Mouse (Mus musculus): ENCODE measurements around the gene Marveld1. TPM values are rescaled to one million over a fixed set of nuclear protein-coding genes. Genes with fewer than 3 reads are reported as not detected.

Gene Marveld1
- total RNA-seq (2022) = 1 to 10 TPM; 4.1 to 5.8 (median 4.5) TPM

DNA sequence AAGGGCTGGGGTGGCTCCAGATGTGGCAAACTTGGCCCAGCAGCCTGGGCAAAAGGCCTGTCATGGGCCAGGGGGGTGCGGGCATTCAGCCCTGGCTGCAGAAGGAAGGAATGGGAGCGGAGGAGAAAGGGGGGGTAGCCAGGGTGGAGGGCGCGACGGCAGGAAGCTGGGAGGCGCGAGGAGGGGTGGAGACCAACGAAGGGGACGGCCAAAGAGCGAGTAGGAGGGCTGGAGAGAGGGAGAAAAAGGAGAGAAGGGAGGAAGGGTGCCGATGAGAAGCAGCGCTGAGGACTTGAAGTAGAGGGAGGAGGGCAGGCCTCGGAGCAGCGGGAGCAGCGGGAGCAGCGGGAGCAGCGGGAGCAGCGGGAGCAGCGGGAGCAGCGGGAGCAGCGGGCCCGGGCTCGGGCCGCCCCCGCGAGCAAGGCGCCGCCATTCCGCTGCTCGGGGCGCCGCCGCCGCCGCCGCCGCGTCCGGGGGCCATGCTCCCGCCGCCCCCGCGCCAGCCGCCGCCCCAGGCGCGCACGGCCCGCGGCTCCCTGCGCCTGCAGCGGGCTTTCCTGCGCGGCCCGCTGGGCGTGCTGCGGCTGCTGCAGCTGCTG, at the start of gene Marveld1:
Gene Marveld1, plus strand, starts transcription at position 231 of the 599 bp plus-strand sequence.
- DNase-seq (ENCODE audit: low spot score in 2 of 2) = peak; percentile 67 to 76

DNA sequence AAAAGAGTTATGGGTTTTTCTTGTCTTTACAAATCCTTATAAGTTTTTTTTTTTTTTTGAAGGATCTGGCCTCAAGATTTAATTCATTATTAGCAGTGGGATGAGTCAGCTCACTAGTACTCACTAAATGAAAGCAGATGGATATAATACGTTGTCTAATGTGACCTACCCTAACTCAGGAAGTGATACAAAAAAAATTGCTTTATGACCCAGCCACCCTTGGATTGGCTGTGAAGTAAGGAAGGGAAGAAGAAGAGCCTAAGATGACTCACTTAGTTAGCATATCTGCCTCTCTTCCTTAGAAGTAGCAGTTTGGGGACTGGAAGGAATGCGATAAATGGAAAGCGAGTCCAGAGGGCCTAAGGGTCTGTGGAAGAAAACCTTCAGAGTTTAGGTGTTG, 47.8 kb upstream of the Marveld1 start:
- no peak for DNase-seq (ENCODE audit: low spot score in 2 of 2)

DNA sequence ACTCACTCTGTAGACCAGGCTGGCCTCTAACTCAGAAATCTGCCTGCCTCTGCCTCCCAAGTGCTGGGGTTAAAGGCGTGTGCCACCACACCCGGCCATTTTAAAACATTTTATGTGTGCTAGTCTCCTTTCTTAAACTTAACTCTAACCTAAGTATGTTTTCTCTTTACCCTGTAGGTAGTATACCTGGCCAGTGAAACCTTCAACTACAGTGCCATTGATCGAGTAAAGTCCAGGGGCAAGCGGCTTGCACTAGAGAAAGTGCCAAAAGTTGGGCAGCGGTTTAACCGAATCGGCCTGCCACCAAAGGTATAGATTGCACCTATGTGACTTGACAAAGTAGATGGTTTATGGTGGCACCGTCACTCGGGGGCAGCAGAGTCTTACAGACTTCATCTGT, 42.5 kb upstream of the Marveld1 start:
- DNase-seq (ENCODE audit: low spot score in 2 of 2) = no peak

DNA sequence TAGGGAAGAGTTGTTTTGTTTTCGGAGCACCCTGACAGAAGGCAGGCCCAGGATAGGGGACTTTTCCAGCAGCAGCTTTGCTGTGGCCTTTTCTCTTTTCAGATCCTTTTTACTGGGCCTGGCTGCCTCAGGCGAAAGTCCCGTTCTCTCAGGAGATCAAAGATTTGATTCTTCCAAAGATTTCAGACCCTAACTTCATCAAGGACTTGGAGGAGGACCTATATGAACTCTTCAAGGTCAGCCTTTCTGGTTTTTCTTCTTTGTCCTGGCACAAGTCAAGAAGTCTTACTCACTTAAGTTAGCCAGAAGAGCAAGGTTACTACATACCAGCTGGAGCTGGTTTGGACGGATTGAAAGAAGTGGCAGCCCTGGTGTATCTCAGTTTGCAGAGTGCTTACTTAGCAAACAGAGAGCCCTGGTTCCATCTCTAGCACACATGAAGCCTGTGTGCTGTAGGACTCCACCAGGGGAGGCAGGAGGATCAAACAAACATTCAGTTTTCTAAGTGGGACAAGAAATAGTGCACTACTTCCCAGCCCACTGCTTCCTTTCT, 31.3 kb upstream of the Marveld1 start:
- DNase-seq (ENCODE audit: low spot score in 2 of 2) = no peak

DNA sequence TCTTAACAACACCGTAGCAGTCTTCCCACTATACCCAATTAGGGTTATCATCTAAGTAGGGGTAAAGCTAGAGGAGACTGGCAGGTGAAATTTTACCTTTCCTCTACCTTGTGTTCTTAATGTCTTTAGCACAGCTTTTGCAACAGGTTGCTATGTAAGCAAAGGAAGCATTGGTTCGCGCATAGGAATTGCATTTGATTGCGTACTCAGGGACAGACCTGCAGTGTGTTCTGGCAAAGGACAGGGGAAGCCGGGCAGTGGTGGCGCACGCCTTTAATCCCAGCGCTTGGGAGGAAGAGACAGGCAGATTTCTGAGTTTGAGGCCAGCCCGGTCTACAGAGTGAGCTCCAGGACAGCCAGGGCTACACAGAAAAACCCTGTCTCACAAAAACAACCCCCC, 29.1 kb upstream of the Marveld1 start:
- DNase-seq (ENCODE audit: low spot score in 2 of 2) = no peak

DNA sequence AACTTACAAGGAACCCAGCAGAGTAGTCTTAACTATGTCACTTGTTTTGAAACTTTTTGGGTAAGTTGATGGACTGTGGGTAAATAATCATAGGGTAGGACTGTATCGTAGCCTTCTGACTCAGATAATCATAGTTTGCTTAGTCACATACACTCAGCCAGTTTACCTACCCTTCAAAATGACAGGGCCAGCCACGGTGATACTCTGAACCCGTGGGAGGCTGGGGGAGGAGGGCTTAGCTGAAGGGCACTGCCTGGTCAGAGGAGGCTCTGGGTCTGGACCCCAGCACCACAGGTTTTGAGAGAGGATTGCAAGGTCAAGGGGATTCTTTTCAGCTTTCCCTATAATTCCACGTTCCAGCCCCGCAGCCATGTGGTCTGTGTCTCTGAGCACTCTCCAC, 28.6 kb upstream of the Marveld1 start:
- no peak for DNase-seq (ENCODE audit: low spot score in 2 of 2)

DNA sequence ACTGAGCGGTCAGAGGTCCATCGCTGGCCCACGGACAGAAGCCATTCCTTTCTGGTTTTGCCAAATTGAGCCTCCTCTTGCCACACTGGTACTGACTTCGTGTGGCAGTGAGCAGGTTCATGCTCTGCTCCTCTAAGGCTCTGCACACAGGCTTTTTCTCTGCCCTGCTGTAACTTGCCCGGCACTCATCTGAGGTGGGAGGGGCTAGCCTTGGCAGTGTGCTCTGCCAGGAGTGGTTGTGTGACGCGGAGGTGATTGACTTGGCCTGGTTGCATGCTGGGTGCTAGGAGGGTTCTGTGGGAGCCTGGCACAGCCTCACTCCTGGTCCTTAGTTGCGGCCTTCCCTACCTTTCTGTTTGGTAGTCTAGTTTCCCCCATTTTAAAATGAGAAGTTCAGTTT, 26.7 kb upstream of the Marveld1 start:
- DNase-seq (ENCODE audit: low spot score in 2 of 2) = no peak

DNA sequence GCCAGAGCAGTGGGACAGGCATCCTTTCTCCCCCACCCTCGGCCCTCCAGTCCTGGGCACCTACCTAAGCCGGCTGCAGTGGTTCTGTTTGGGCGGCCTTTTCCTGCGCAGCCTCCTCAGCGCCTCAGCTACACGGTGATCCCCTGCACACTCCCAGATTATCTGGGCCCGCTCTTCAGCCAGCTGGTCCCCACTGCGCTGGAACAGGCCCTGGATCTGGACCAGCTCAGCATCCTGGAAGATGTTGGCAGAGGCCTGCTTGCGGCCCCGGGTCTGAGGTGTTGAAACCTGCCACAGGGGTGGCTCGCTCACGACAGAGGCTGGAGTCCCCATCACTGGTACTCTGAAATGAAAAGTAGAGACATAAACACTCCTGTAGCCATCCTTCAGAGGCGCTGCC, 22.5 kb upstream of the Marveld1 start:
- no peak for DNase-seq (ENCODE audit: low spot score in 2 of 2)

DNA sequence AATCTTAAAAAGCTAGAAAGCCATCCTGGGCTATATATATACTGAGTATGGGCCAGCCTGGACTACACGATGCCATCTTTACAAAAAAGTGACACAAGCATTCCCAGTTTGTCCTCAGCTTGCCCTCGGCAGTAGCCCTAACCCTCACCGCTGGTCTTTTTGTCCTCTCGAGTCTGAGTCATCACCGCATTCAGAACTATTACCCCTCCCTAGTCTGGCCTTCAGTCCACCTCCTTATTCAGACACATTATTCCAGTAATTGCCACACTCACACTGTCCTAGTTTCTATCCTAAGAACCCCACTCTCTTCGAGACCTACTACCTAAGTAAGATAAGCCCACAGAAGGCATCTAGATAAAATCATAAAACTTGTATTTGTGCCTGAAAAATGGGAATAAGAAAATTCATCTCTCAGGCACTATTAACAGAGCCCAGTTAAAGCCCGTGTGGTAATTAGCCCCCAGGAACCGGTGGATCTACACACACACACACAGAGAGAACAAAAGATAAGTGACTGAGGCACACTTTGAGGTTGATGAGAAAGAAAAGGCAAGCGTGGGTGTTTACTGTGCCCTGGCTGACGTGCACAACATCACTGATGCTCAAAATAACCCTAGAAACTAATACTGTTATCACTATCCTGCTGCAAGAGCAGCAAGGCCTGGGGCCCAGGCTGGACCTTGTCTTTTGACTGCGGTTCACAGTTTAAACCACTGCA, 21.5 kb upstream of the Marveld1 start:
- DNase-seq (ENCODE audit: low spot score in 2 of 2) = no peak

DNA sequence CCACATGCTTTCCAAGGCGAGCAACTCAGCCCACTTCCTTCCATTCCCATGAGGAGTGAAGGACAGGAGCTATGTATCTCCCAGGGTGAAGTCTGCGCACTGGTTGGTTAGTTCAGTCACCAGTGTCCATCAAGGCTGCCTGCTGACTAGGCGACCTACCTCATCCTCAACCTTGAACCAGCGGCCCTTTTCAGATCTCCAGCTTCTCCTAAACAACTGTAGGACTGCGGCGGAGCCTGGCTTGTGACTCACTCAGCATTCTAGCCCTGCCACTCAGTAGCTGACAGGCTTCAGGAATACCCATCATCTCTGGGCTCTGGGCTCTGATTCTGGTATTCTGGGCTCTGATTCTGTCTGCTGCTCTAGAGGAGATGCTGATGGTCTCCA, 21.0 kb upstream of the Marveld1 start:
- no peak for DNase-seq (ENCODE audit: low spot score in 2 of 2)

DNA sequence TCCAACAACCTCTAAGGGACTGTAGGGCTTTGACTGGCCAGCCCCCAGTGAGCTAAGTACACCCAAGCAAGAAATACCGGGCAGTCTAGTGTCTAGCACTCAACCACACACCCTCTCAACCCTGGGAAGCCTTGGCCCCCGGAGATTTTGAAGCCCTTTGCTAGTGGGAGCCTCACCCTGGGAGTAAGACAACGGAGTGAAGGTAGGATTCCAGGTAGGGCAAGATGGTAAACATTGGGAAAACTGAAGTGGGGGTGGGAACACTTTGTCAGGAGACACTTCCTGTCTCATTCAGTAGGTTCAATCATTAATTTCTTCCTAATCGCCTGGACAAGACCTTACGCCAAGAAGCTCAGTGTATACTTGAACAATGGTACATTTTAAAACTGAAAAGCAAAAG, 20.2 kb upstream of the Marveld1 start:
- no peak for DNase-seq (ENCODE audit: low spot score in 2 of 2)

DNA sequence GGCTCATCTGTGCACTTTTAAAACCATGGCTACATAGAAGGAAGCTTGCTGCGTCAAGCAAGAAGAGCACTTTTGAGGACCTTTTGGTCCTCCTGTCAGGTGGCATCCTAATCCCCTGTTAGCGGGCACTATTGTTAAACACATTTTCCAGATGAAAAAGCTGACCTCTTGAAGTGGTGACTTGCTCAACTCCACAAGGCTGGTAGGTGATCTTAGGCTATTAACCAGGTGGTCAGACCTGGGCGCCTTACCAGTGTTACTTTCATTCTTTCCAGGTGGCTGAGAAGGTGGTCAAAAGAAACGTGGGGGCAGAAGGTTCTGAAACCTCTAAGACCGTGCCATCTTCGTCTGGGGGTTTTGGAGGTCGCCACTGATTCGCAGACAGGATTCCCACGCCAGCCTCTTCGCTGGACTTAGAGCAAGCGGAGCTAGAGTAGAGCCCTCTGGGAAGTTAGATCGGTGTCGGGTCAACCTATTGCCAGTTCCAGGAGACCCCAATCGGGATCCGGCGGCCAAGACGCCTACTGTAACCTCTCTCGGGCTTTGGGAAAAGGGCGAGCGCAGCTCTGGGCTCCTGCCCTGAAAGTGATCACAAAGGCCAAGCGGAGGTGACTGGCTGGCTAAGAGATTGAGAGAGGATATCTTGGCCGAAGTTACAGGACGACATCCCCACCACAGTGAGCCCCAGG, 19.0 kb upstream of the Marveld1 start:
- DNase-seq (ENCODE audit: low spot score in 2 of 2) = no peak

DNA sequence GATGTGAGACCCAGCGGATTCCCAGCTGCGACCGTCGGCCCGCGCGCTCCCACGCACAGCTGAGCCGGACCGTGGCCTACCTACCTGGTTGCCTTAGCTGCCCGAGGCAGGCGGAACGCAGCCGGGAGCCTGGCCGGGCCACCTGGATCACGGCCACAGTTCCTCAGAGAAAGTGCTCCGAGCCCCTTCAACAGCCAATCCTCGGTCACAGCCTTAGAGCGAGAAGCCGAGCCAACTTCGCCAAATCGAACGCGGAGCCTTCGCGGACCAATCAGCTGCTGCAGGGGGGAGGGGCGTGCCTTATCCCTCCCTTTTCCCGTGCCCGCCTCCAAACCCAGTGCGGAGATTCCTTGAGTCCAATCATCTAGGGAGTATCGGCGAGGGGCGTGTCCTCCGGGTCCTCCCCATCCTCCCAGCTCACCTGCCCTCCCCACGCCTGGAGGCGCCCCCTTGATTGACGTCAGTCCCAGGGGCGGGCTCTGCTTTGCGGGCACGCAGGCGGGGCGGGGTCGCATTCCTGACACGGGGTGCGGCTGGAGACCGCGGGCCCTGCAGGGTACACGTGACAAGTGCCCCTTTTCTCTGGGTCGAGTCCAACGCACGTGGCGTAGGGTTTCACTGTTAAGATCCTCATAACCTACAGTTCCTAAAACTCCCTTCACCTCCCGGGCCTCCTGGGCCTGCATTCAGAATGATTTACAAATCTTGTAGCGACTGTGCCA, 18.3 kb upstream of the Marveld1 start, which contains the start of gene Avpi1:
Gene Avpi1, minus strand, starts transcription at position 273 of the 722 bp plus-strand sequence.
- DNase-seq (ENCODE audit: low spot score in 2 of 2) = peak; percentile 98 to 99

DNA sequence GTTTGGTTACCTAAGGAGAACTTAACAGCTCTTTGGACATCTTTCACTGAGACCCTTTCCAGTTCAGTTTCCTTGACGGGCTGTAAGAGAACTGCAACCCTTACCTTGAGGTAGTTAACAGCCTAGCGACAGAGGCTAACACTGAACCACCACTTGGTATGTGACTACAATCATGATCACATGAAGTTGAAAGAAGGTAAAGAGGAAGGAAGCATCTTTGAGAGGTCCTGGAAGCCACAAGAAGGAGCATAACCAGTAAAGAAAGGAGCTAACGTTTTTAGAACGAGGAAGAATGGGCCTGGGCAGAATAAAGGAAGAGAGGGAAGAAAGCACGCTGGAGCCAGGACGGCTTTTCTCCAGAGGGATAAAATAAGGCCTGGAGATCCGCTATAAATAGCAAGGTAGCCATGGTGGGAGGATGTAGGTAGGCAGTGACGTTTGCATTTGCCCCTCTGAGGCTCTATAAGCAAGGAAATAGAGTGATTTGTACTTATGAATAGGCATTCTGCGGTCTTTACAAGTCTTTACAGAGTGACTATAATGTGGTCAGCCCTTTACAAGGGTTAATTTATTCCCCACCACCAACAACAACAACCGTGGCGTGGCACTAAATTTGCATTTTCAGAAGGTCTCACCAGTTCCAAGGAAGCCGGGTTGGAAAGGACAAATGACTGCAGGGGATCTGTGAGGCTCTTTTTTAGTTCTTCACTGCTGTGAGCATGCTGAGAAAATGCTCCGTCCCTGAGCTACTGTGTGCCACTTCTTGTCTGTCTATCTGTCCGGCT, 17.5 kb upstream of the Marveld1 start:
- no peak for DNase-seq (ENCODE audit: low spot score in 2 of 2)

DNA sequence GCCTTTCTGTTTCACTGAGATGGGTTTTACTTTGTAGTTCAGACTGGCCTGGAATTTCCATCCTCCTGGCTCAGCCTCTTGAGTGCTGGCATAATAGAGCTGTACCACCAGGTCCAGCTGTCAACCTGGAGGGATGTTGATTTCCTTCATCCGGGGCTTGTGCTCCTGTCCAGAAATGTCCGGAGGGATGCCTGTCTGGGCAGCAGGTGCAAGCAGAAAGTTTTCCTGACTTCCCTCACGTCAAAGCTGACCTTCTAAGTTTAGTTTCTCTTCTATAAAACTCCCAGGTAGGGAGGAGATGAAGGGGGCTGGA, 16.9 kb upstream of the Marveld1 start:
- no peak for DNase-seq (ENCODE audit: low spot score in 2 of 2)

DNA sequence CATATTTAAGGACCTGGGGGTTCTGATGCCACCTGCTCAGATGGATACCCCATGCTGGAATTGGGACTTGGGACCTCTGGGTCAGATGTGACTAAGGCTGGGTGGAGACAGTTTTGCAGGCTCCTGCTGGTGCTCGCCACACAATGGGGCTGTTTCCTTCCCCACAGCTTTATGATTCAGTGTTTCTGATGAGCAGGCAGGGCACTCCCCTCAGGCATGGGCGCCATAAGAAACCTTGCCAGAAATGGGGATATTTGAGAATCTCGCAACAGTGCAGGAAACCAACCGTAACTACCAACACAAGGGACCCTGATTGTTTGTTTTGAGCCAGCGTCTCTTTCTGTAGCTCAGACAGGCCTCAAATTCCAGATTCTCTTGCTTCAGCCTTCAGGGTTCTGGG, 16.1 kb upstream of the Marveld1 start:
- DNase-seq (ENCODE audit: low spot score in 2 of 2) = no peak

DNA sequence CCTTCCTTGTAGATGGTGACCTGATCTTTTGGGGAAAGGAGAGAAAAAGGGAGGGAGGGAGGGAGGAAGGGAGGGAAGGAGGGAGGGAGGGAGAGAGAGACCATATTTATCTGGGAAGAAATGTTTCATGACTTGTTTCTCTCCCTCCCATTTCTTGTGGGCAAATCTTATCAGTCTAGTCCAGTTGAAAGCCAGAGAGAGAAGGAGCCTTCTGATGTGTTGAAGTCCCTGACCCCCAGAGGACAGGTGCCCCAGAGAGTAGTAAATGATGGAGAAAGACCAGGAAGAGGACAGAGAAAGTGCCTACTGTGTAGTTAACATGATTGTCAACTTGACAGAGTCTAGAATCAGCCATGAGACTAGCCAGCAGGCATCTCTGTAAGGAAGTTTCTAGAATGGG, 12.1 kb upstream of the Marveld1 start:
- no peak for DNase-seq (ENCODE audit: low spot score in 2 of 2)

DNA sequence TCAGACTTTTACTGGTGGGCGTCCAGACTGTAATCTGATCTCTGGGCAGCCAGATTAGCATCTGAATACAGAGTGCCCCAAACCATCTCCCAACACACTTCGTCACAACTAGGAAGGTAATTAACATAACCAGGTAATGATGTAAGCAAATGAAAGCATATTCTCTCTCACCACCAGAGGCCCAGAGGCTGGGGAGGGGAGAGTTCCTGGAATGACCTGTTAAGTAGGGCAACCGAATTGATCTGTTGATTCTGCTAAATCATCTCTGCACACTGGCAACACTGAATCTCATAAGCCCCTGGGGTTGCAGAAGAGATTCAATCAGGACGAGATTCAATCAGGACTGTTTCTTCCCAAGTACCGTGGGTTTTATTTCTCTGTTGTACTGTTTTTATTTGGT, 11.1 kb upstream of the Marveld1 start:
- no peak for DNase-seq (ENCODE audit: low spot score in 2 of 2)

DNA sequence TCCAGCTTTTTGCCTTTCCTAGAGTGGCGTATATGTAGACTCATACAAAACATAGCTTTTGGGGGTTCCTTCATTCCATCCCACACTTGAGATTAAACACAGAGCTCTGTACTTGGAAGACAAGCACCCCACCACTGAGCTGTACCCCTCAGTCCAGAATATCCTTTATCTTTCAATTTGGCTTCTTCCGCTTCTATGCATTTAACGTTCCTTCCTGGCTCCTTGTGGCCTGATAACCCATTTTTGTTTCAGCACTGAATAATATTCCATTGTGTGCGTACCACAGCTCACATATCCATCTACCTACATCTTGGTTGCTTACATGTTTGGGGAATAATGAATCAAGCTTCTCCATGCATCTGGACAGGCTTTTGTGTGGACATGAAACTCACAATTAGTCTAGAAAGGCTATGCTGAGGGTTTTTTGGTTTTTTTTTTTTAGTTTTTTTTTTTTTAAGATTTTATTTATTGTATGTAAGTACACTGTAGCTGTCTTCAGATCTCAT, 10.0 kb upstream of the Marveld1 start:
- DNase-seq (ENCODE audit: low spot score in 2 of 2) = no peak

DNA sequence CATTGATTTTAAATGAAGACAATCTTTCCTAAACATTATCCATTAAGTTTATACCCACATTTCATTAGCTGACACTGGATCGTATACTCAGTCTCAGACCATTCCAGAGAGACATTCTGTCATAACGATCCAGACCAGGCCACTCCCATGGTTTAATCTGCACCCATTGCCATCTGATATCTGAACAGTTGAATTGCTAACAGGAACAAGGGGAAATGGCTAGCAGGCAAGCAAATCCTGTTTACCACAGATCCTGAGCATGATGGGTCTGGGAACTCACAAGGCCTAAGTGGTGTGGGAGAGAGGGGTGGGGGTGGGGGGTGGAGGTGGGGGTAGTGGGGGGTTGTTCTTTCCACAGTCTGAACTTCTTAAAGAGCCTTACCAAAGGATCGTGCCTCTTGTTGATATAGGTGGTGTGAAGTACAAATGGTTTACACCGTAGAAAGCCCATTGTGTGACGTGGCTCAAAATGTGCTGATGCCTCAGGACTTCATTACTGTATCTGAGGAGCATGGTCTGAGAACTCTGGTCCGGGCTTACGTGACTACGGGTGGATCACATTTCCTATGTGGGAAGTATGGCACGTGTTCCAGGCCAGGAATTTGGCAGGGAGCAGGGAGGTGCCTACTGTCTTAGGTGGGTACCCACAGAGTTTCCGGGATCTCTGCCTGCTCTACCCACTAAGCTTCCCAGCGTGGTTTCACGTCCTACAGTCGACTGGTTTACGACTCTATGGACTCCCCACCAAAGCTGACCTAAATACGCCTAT, 8.5 kb upstream of the Marveld1 start:
- DNase-seq (ENCODE audit: low spot score in 2 of 2) = no peak

Measured in gastrocnemius, adult 8-10 months (tissue).